Mouse (Mus musculus): ENCODE data around the gene Gpnmb.

- TF ChIP-seq CTCF (IDR thresholded peaks at IDR 0.05; ENCODE audit: low read depth), result no peak
- TF ChIP-seq EP300 (IDR thresholded peaks at IDR 0.05; ENCODE audit: low read depth), result no peak
These were observed 22.9 kb upstream of the Gpnmb start for GRCm38 (mm10) chr6:49013458-49013857.

Data from heart, postnatal 0 days (tissue).